Mouse (Mus musculus) brain, adult 10 weeks (tissue): ENCODE measurements around the gene Prdx6. TPM values are rescaled to one million over a fixed set of nuclear protein-coding genes. Genes with fewer than 3 reads are reported as not detected.

Source experiments
- polyA plus RNA-seq: library from polyadenylated mRNA; stranded (reverse); fragments of 350-450 nt; fragmentation: Illumina TruSeq; extraction: RNeasy Lipid Tissue Mini Kit (QIAGEN cat#74804); gene quantifications from one replicate; pipeline ENCODE4 v1.2.3, GENCODE M21; 2015; ENCODE audit warnings: low read depth, low replicate concordance

Prdx6 gene
- polyA plus RNA-seq = 415 TPM

DNA sequence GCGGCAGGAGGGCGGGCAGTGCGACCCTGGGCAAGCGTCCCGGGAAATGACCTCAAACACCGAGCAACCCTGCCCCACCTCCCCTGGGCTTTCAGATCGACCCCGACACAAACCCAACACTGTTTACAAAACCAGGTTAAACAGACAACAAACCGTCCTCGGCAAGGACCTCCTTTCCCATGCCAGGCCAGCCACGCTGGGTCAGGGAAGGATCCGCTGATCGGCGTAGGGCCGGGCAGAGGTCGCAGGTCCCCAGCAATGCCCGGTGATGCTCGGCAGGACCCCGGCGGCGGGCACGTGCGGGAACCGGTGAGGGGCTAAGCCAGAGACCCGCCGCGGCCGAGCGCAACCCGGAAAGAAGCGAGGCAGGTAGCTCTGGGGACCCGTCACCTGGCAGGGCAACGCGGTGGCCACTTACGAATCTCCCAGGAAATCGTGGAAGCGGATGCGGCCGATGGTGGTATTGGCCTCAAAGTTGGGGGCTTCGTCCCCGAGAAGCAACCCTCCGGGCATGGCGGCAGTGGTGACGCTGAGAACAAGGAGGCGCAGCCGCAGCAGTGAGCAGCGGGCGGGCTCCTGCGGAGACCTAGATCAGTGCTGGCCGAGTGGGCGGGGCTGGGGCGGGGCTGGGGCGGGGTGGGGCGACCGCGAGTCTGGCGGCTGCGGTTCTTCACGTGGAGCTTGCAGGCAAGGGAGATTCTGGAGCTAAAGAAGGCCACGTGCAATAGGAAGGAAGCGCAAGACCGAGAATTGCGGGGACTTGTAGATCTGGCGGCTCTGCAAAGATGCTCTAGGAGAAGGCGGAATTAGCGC, at the start of gene Prdx6:
Prdx6 (minus strand) TSS at position 616 of the 813 bp plus-strand sequence.

Other genes starting within 250 kb of the Prdx6 start
- 6.5 TPM for gene Zbtb37, start 216.4 kb downstream of the Prdx6 start, polyA plus RNA-seq
- gene Dars2, start 180.6 kb downstream of the Prdx6 start, polyA plus RNA-seq = 25.3 TPM
- 2.5 TPM for gene Cenpl, start 180.5 kb downstream of the Prdx6 start, polyA plus RNA-seq
- 17.3 TPM for gene Klhl20, start 119.7 kb downstream of the Prdx6 start, polyA plus RNA-seq
- 48.2 TPM for gene Ankrd45, start 108.5 kb downstream of the Prdx6 start, polyA plus RNA-seq
- not detected for gene Tex50, start 91.9 kb downstream of the Prdx6 start, polyA plus RNA-seq
- gene Tnfsf4, start 144.2 kb upstream of the Prdx6 start, polyA plus RNA-seq = not detected
- gene Tnfsf18, start 243.4 kb upstream of the Prdx6 start, polyA plus RNA-seq = not detected